8 mouse cellular contexts compared by ENCODE assay signal in genomic region chr19:16050220-16051055, GRCm38 (mm10).
A peak's percentile ranks its signal among the peaks of the same experiment; 100 is the strongest.
DNase-seq lines count a peak whose midpoint lies in the region; ATAC-seq lines count a peak whose summit lies in the region.

No protein-coding gene starts in this region.

- H3K9me3 ChIP-seq in lung, embryonic 15.5 days: no peaks in the 10 kb centered on the region

- H3K27ac ChIP-seq in lung, embryonic 15.5 days: no peak overlapping the region

- 0 out of 2 replicates have a peak, but pooled peaks cover 4% of the 10 kb centered on the region for H3K4me1 ChIP-seq in lung, embryonic 15.5 days

- ATAC-seq in granulocyte monocyte progenitor cell, adult 5-6 weeks (replicated peaks; ENCODE audit: poor library complexity, severe bottlenecking): peak; percentile 70
- ATAC-seq in lung, embryonic 15.5 days (ENCODE audit: borderline replicate concordance, extremely low read depth, low FRiP score, low TSS enrichment): no peak

- H3K4me2 ChIP-seq in lung, embryonic 15.5 days: peak overlapping the region; percentile 76

- peak; percentile 43 for DNase-seq in adrenal gland, adult 2 months
- DNase-seq in adrenal gland, postnatal 4 days (ENCODE audit: low spot score in 2 of 2): no peak
- DNase-seq in adrenal gland, postnatal 14 days: peak; percentile 56
- peak; percentile 13 for DNase-seq in layer of hippocampus, adult 9-10 months (ENCODE audit: low spot score)
- DNase-seq in right cerebral cortex, postnatal 10 days (ENCODE audit: low spot score in 2 of 2): peak; percentile 48 to 56
- DNase-seq in urinary bladder, adult 18-20 months (ENCODE audit: low spot score in 2 of 2): no peak

- H3K27me3 ChIP-seq in lung, embryonic 15.5 days: no peaks in the 10 kb centered on the region

- 16% methylated on average over 18 of the region's 18 CpGs for WGBS in lung, embryonic 15.5 days

- H3K36me3 ChIP-seq in lung, embryonic 15.5 days: no peaks in the 10 kb centered on the region

- 0 out of 2 replicates have a peak overlapping the region, but pooled peaks have one; percentile 14 for H3K9ac ChIP-seq in lung, embryonic 15.5 days

- peak overlapping the region; percentile 39 for H3K4me3 ChIP-seq in lung, embryonic 15.5 days

Comparison
In these comparisons a context has a peak if more than half of its experiments do, and no peak if none do; other contexts are left out.
1. DNase-seq: peak in adrenal gland, adult 2 months (single experiment), adrenal gland, postnatal 14 days (single experiment), layer of hippocampus, adult 9-10 months (single experiment) and right cerebral cortex, postnatal 10 days (2 of 2); none in adrenal gland, postnatal 4 days (0 of 2) and urinary bladder, adult 18-20 months (0 of 2).